Mouse (Mus musculus): ENCODE measurements around the gene Tm9sf1. TPM values are rescaled to one million over a fixed set of nuclear protein-coding genes. Genes with fewer than 3 reads are reported as not detected.

The Tm9sf1 gene
- polyA plus RNA-seq, 1 experiment = 98.1 TPM

DNA sequence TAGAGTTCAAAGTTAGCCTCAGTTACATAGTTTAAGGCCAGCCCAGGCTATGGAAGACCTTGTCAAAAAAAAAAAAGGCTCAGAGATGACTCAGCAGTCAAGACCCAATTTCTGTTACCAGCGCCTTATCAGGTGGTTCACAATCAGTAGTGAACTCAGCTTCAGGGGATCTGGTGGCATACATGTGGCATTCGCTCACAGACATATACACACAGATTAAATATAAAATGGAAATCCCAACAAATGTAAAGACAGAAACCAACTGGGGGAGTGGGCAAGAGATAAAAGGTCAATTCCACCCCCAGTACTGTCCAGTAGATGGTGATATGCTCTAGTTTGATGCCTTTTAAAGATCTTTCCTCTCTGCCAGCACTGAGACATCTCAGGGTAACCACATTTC is 57.5 kb downstream of the Tm9sf1 start:
- 97% methylated on average over 2 of the region's 2 CpGs for whole genome bisulfite sequencing
- Histone ChIP-seq H3K36me3 (ENCODE audit: control insufficient read depth, insufficient read depth, low read length) (peaks cover 6% of the 10 kb centered on the region; the same call in 1 of the 2 replicates), H3K27ac (ENCODE audit: control insufficient read depth, insufficient read depth, low read length) (no peak overlapping the region), H3K27me3 (ENCODE audit: control insufficient read depth, insufficient read depth, low read length) (no peaks in the 10 kb centered on the region), H3K4me1 (replicated peaks; ENCODE audit: control insufficient read depth, insufficient read depth, low read length) (peaks cover 17% of the 10 kb centered on the region), H3K4me3 (ENCODE audit: control insufficient read depth, insufficient read depth, low read length) (no peak overlapping the region)
- TF ChIP-seq CTCF (IDR thresholded peaks at IDR 0.05; ENCODE audit: borderline replicate concordance, control insufficient read depth, extremely low read depth, insufficient read depth, low read length, poor library complexity) = no peak
- TF ChIP-seq POLR2A (IDR thresholded peaks at IDR 0.05; ENCODE audit: control insufficient read depth, extremely low read depth, insufficient read depth, low read length, poor library complexity) = no peak
- DNase-seq = no peak

Other genes starting within 250 kb of the Tm9sf1 start
- gene Dhrs4, start 165.0 kb downstream of the Tm9sf1 start, polyA plus RNA-seq (2012; rRNA removed) = 38.3 and 46.8 TPM in 2 replicates
- gene Carmil3, start 153.2 kb downstream of the Tm9sf1 start, polyA plus RNA-seq (2012; rRNA removed) = 20.6 and 25.4 TPM in 2 replicates
- gene Cpne6, start 133.4 kb downstream of the Tm9sf1 start, polyA plus RNA-seq (2012; rRNA removed) = 0.98 and 1.0 TPM in 2 replicates
- 0.50 and 0.70 TPM in 2 replicates for gene Nrl, start 118.8 kb downstream of the Tm9sf1 start, polyA plus RNA-seq (2012; rRNA removed)
- gene Pck2, start 103.5 kb downstream of the Tm9sf1 start, polyA plus RNA-seq (2012; rRNA removed) = 13.2 and 13.3 TPM in 2 replicates
- 76.8 and 77.7 TPM in 2 replicates for gene Dcaf11, start 83.8 kb downstream of the Tm9sf1 start, polyA plus RNA-seq (2012; rRNA removed)
- 8.2 and 8.3 TPM in 2 replicates for gene A730061H03Rik, start 83.4 kb downstream of the Tm9sf1 start, polyA plus RNA-seq (2012; rRNA removed)
- 1.7 and 20.2 TPM in 2 replicates for gene Fitm1, start 68.2 kb downstream of the Tm9sf1 start, polyA plus RNA-seq (2012; rRNA removed)
- gene Psme1, start 65.7 kb downstream of the Tm9sf1 start, polyA plus RNA-seq (2012; rRNA removed) = 129 and 136 TPM in 2 replicates
- gene Emc9, start 58.5 kb downstream of the Tm9sf1 start, polyA plus RNA-seq (2012; rRNA removed) = 7.4 and 13.4 TPM in 2 replicates
- 98.7 and 104 TPM in 2 replicates for gene Psme2, start 52.7 kb downstream of the Tm9sf1 start, polyA plus RNA-seq (2012; rRNA removed)
- gene Rnf31, start 52.1 kb downstream of the Tm9sf1 start, polyA plus RNA-seq (2012; rRNA removed) = 84.0 and 89.3 TPM in 2 replicates
- 135 and 162 TPM in 2 replicates for gene Irf9, start 40.2 kb downstream of the Tm9sf1 start, polyA plus RNA-seq (2012; rRNA removed)
- 2.9 and 3.7 TPM in 2 replicates for gene Rec8, start 25.8 kb downstream of the Tm9sf1 start, polyA plus RNA-seq (2012; rRNA removed)
- gene Ipo4, start 7.8 kb downstream of the Tm9sf1 start, polyA plus RNA-seq (2012; rRNA removed) = 68.1 and 71.6 TPM in 2 replicates
- 10.2 and 10.9 TPM in 2 replicates for gene Gm49378, start 5.9 kb downstream of the Tm9sf1 start, polyA plus RNA-seq (2012; rRNA removed)
- 2.2 and 2.6 TPM in 2 replicates for gene Tssk4, start 6.4 kb upstream of the Tm9sf1 start, polyA plus RNA-seq (2012; rRNA removed)
- gene Mdp1, start 16.7 kb upstream of the Tm9sf1 start, polyA plus RNA-seq (2012; rRNA removed) = 34.7 and 45.8 TPM in 2 replicates
- 27.8 and 40.9 TPM in 2 replicates for gene Gmpr2, start 28.1 kb upstream of the Tm9sf1 start, polyA plus RNA-seq (2012; rRNA removed)
- gene Nedd8, start 28.3 kb upstream of the Tm9sf1 start, polyA plus RNA-seq (2012; rRNA removed) = 292 and 416 TPM in 2 replicates
- 51.5 and 51.9 TPM in 2 replicates for gene Tinf2, start 38.0 kb upstream of the Tm9sf1 start, polyA plus RNA-seq (2012; rRNA removed)
- 7.2 and 8.2 TPM in 2 replicates for gene Tgm1, start 70.1 kb upstream of the Tm9sf1 start, polyA plus RNA-seq (2012; rRNA removed)
- 80.5 and 84.9 TPM in 2 replicates for gene Rabggta, start 78.5 kb upstream of the Tm9sf1 start, polyA plus RNA-seq (2012; rRNA removed)
- gene Dhrs1, start 101.9 kb upstream of the Tm9sf1 start, polyA plus RNA-seq (2012; rRNA removed) = 78.9 and 93.5 TPM in 2 replicates
- 41.5 and 43.6 TPM in 2 replicates for gene Nop9, start 101.9 kb upstream of the Tm9sf1 start, polyA plus RNA-seq (2012; rRNA removed)
- 1.8 and 2.7 TPM in 2 replicates for gene Cideb, start 114.7 kb upstream of the Tm9sf1 start, polyA plus RNA-seq (2012; rRNA removed)
- 1.7 and 1.8 TPM in 2 replicates for gene Ltb4r2, start 117.6 kb upstream of the Tm9sf1 start, polyA plus RNA-seq (2012; rRNA removed)
- gene Ltb4r1, start 122.2 kb upstream of the Tm9sf1 start, polyA plus RNA-seq (2012; rRNA removed) = 2.6 and 2.8 TPM in 2 replicates
- gene Adcy4, start 140.3 kb upstream of the Tm9sf1 start, polyA plus RNA-seq (2012; rRNA removed) = 7.4 and 11.2 TPM in 2 replicates
- 66.8 and 84.4 TPM in 2 replicates for gene Ripk3, start 145.1 kb upstream of the Tm9sf1 start, polyA plus RNA-seq (2012; rRNA removed)
- 2.3 and 2.7 TPM in 2 replicates for gene Nfatc4, start 179.3 kb upstream of the Tm9sf1 start, polyA plus RNA-seq (2012; rRNA removed)
- 2.0 and 2.1 TPM in 2 replicates for gene Nynrin, start 210.2 kb upstream of the Tm9sf1 start, polyA plus RNA-seq (2012; rRNA removed)
- gene Cbln3, start 240.6 kb upstream of the Tm9sf1 start, polyA plus RNA-seq (2012; rRNA removed) = 0.04 and 0.09 TPM in 2 replicates
- 33.7 and 35.5 TPM in 2 replicates for gene Khnyn, start 241.1 kb upstream of the Tm9sf1 start, polyA plus RNA-seq (2012; rRNA removed)